Mouse (Mus musculus) midbrain, postnatal 0 days (tissue): Measurements from ENCODE around the gene Gnat1. TPM values are rescaled to one million over a fixed set of nuclear protein-coding genes. Genes with fewer than 3 reads are reported as not detected.
A peak's percentile ranks its signal among the peaks of the same experiment; 100 is the strongest.

Source experiments
- ATAC-seq: fragments of 200-750 bp; cut with Nextera tagmentation; 2 replicates; pipeline ENCODE4 v1.8.0; 2017; ENCODE audit warnings: moderate number of reproducible peaks, mild to moderate bottlenecking, moderate TSS enrichment, moderate library complexity; ENCODE audit not compliant: low FRiP score
- DNase-seq: peaks from one replicate; pipeline ENCODE4 v3.0.0-alpha.2; 2015; ENCODE audit warnings: low spot score
- H3K27ac ChIP-seq: fragments of 300-500 bp; sonication (generic); 2 replicates; pipeline ENCODE4 v1.5.1; 2014; ENCODE audit warnings: low read depth, mild to moderate bottlenecking, low read length, mixed read lengths
- H3K27me3 ChIP-seq: fragments of 300-500 bp; sonication (generic); 2 replicates; pipeline ENCODE4 v1.6.1; 2014; ENCODE audit warnings: low read length, control low read depth, mixed read lengths; ENCODE audit not compliant: insufficient read depth
- H3K36me3 ChIP-seq: fragments of 300-500 bp; sonication (generic); 2 replicates; pipeline ENCODE4 v1.6.1; 2014; ENCODE audit warnings: low read length, control low read depth, mixed read lengths; ENCODE audit not compliant: insufficient read depth
- H3K4me1 ChIP-seq: fragments of 300-500 bp; sonication (generic); 2 replicates; pipeline ENCODE4 v1.6.1; 2014; ENCODE audit warnings: mild to moderate bottlenecking, control low read depth, antibody characterized with exemption, low read length, mixed read lengths; ENCODE audit not compliant: insufficient read depth
- H3K4me2 ChIP-seq: fragments of 300-500 bp; sonication (generic); 2 replicates; pipeline ENCODE4 v1.6.1; 2014; ENCODE audit warnings: low read depth, mild to moderate bottlenecking, low read length, mixed read lengths; ENCODE audit not compliant: poor library complexity, severe bottlenecking
- H3K4me3 ChIP-seq: fragments of 300-500 bp; sonication (generic); 2 replicates; pipeline ENCODE4 v1.5.1; 2014; ENCODE audit warnings: low read depth, mild to moderate bottlenecking, low read length, moderate library complexity
- H3K9ac ChIP-seq: fragments of 300-500 bp; sonication (generic); replicated peaks from 2 replicates; pipeline ENCODE4 v1.6.1; 2014; ENCODE audit warnings: mild to moderate bottlenecking, low read length, moderate library complexity, mixed read lengths; ENCODE audit not compliant: poor library complexity, severe bottlenecking
- H3K9me3 ChIP-seq: fragments of 300-500 bp; sonication (generic); 2 replicates; pipeline ENCODE4 v1.6.1; 2016; ENCODE audit warnings: low read length, control low read depth
- CTCF ChIP-seq: IDR thresholded peaks from 2 replicates; pipeline ENCODE4 v1.5.1; 2016; ENCODE audit warnings: antibody characterized with exemption, mild to moderate bottlenecking
- WGBS: fragments of 180-500 bp; shearing (Covaris S2); extraction: QIAGEN DNeasy Blood & Tissue Kit; methylation state at CpG from one replicate; pipeline ENCODE4 v1.1.7; 2014; 5-methylcytosine and 5-hydroxymethylcytosine counted together
- polyA plus RNA-seq: library from polyadenylated mRNA; unstranded; fragments of >200 nt; fragmentation: Nextera tagmentation; extraction: Ambion mirVana; gene quantifications from 2 replicates; pipeline ENCODE4 v1.2.1, GENCODE M21; 2015
- total RNA-seq: library from RNA; depleted of rRNA; stranded (reverse); fragments of >200 nt; gene quantifications from 2 replicates; pipeline ENCODE4 v1.2.3, GENCODE M21; 2014

Gnat1 gene
- total and polyA plus RNA-seq, 2 experiments from 2014 or later = 0.55 to 2.6 TPM

DNA sequence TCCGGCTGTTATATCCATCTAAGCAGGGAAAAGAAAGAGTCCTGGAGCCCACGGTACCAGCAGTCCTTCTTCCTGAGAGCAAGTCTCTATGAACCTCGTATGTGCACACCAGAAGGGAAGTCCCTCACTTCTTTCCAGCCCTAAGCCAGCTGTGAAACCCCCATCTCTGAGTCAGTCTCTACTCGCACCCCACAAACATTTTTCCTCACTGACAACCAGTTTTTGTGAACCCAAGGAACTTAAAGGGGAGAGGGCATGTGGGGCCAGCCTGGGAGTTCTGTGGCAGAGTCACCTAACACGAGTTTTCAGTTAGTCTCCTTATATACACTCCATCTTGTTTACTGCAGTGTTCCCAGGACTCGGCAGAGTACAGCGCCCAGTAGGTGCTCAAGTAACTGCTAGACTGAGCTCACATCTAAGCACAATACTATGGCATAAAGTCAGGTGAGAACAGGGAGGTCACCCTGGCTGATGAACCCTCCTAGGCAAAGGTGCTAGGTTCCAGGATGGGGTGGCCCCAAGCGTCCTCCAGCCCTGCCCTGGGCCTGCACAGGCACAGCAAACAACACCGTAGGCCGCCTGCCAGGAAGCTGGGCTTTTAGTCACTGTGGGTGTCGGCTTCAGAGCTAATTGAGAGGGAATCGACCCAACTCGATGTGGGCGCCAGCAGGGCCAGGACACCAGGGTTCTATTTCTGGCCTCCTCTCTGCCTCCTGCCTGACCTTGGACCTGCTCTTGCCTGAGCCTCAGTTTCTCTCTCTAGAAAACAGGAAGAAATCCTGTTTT is 24.0 kb upstream of the Gnat1 start:
- Histone ChIP-seq H3K9ac (no peak overlapping the region), H3K27ac (no peak overlapping the region), H3K27me3 (no peaks in the 10 kb centered on the region), H3K4me2 (no peak overlapping the region), H3K4me3 (no peak overlapping the region), H3K9me3 (no peaks in the 10 kb centered on the region), H3K4me1 (peaks cover 29% of the 10 kb centered on the region), H3K36me3 (peaks cover 19% of the 10 kb centered on the region; the same call in 1 of the 2 replicates)
- WGBS = 71% methylated on average over 14 of the region's 14 CpGs
- TF ChIP-seq CTCF = no peak
- ATAC-seq (no peak), DNase-seq (no peak)

GRCm38 (mm10) chr9:107702606-107703185 is 23.2 kb upstream of the Gnat1 start:
- no peaks in the 10 kb centered on the region for H3K27me3 ChIP-seq
- DNase-seq (peak; percentile 64), ATAC-seq (no peak)
- peaks cover 37% of the 10 kb centered on the region for H3K4me1 ChIP-seq
- no peak overlapping the region for H3K9ac ChIP-seq
- no peak overlapping the region for H3K4me2 ChIP-seq
- no peak for TF ChIP-seq CTCF
- no peak overlapping the region for H3K4me3 ChIP-seq
- H3K36me3 ChIP-seq = peaks cover 19% of the 10 kb centered on the region; the same call in 1 of the 2 replicates
- H3K9me3 ChIP-seq = no peaks in the 10 kb centered on the region
- WGBS = 74% methylated on average over 3 of the region's 3 CpGs
- H3K27ac ChIP-seq = no peak overlapping the region

- no peak for TF ChIP-seq CTCF
- WGBS = 43% methylated on average over 12 of the region's 12 CpGs
- H3K9me3 ChIP-seq = no peaks in the 10 kb centered on the region
- H3K4me3 ChIP-seq = no peak overlapping the region
- no peak overlapping the region for H3K27ac ChIP-seq
- ATAC-seq = no peak
- no peak overlapping the region for H3K4me2 ChIP-seq
- peak; percentile 85 for DNase-seq
- no peaks in the 10 kb centered on the region for H3K27me3 ChIP-seq
- peaks cover 19% of the 10 kb centered on the region; the same call in 1 of the 2 replicates for H3K36me3 ChIP-seq
- no peak overlapping the region for H3K9ac ChIP-seq
- H3K4me1 ChIP-seq = peaks cover 33% of the 10 kb centered on the region
These were observed 22.1 kb upstream of the Gnat1 start for GRCm38 (mm10) chr9:107701594-107701993.

GRCm38 (mm10) chr9:107700114-107700571 is 20.6 kb upstream of the Gnat1 start:
- H3K9ac ChIP-seq = no peak overlapping the region; the same call in 1 of the 2 replicates
- H3K4me1 ChIP-seq = peaks cover 26% of the 10 kb centered on the region
- no peaks in the 10 kb centered on the region for H3K9me3 ChIP-seq
- TF ChIP-seq CTCF = no peak
- H3K4me3 ChIP-seq = no peak overlapping the region
- DNase-seq (peak; percentile 58), ATAC-seq (no peak)
- H3K4me2 ChIP-seq = no peak overlapping the region
- H3K36me3 ChIP-seq = peaks cover 21% of the 10 kb centered on the region
- WGBS = 28% methylated on average over 6 of the region's 6 CpGs
- 0 out of 2 replicates have a peak overlapping the region, but pooled peaks have one; percentile 19 for H3K27ac ChIP-seq
- H3K27me3 ChIP-seq = no peaks in the 10 kb centered on the region

GRCm38 (mm10) chr9:107699376-107699980 is 20.0 kb upstream of the Gnat1 start:
- no peak overlapping the region for H3K4me3 ChIP-seq
- DNase-seq (no peak), ATAC-seq (no peak)
- peaks cover 26% of the 10 kb centered on the region for H3K4me1 ChIP-seq
- no peak overlapping the region for H3K4me2 ChIP-seq
- no peaks in the 10 kb centered on the region for H3K27me3 ChIP-seq
- no peak overlapping the region for H3K27ac ChIP-seq
- no peak overlapping the region for H3K9ac ChIP-seq
- 22% methylated on average over 9 of the region's 9 CpGs for WGBS
- no peaks in the 10 kb centered on the region for H3K9me3 ChIP-seq
- peaks cover 21% of the 10 kb centered on the region for H3K36me3 ChIP-seq
- no peak for TF ChIP-seq CTCF
